Mouse (Mus musculus) liver, postnatal 0 days (tissue): ENCODE measurements around the gene Ntm.

Experiments
- CTCF ChIP-seq: sonication (generic); IDR thresholded peaks from 2 replicates; pipeline ENCODE4 v1.5.1; 2016; ENCODE audit warnings: antibody characterized with exemption, low read depth
- EP300 ChIP-seq: IDR thresholded peaks from 2 replicates; pipeline ENCODE4 v1.6.1; 2016; ENCODE audit warnings: antibody characterized with exemption, low read depth, mild to moderate bottlenecking

DNA sequence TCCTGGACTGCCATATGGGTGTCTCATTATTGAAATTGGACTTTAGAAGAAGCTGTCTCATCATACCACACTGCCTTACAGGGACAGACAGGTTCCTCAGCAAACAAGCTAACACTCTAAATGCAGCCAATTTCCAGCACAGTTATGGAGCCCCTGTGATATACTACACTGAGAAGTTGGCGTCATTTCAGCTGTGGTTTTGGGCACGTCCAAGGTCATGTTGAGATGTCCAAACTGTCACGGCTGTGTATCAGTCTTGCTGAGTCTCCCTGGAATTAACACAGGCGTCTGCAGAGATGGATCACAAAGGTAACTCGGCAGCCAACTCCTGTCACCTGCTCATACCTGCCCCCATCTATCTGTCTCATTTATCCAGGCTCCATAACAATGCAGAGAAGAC lies 779.9 kb downstream of the Ntm start:
- TF ChIP-seq CTCF (no peak), EP300 (no peak)
